Mouse (Mus musculus) retina, embryonic 14.5 days (tissue): ENCODE results near the gene Gramd4.
A peak's percentile ranks its signal among the peaks of the same experiment; 100 is the strongest.
"Not testable (repeated sequence)": the region's sequence is repeated elsewhere in the genome, so short reads cannot be mapped to it uniquely, and the experiment has no call there.

Source experiments
- DNase-seq: peaks from one replicate; pipeline ENCODE4 v3.0.0-alpha.2; 2015; ENCODE audit warnings: low spot score

Gramd4 gene

DNA sequence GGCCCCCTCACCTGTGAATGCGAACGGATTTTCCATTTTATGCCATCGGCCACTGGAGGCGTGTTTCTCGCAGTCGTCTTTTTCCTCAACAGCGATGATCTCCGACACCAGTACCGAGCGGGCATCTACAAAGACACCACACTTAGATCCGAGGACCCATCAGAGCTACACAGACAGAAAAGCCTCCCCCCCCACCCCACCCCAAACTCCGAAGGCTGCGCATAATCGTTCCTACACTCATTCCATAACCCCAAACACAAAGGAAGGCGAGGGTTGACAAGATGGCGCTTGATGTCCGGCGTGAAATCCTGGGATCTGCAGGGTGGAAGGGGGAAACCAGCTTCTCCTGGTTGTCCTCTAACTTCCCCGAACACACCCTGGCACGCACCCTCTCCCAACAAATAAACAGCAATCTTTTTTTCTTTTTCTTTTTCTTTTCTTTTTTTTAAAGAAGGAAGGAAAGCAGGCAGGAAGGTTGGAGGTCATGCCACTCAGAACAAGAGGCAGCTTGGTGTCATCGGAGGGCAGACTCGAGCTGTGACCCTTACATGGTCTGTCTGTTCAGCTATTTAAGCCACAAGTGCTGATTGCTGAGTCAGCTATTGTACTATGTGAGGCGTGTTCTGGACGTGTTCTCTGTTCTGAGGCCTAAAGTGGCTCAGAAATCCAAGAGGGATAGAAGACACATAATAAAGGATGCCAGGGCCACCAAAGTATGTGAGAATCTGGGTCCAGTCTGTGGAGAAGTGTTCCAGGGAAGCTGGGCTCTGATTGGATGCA lies 108.5 kb downstream of the Gramd4 start:
- no peak for DNase-seq

DNA sequence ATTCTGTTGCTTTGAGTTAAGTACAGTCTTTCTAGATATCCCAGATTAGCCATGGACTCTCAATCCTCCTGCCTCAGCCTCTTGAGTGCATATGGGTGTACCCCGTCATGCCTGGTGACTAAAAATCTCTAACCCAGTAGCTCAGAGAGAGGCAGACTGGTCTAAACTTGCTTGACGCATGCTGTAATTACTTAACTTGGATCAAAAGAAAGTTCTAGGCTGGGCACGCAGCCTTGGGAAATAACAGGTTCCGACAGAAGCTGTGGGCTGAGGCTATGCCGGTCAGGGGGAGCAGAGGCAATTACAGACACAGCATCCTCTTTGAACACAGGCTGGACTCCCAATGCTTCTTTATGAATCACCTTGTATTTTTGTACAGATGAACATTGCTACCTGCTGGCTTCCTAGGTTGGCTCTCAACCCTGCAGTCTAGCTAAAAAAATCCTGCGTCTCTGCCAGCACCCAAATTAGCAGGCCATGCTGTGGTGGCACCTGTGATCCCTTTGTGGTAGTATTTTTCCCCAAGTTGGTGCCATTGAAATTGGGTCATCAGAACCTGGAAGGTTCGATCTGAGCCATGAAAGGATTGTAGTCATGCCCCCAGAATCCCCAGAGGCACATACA lies 109.6 kb downstream of the Gramd4 start:
- DNase-seq, result no peak

DNA sequence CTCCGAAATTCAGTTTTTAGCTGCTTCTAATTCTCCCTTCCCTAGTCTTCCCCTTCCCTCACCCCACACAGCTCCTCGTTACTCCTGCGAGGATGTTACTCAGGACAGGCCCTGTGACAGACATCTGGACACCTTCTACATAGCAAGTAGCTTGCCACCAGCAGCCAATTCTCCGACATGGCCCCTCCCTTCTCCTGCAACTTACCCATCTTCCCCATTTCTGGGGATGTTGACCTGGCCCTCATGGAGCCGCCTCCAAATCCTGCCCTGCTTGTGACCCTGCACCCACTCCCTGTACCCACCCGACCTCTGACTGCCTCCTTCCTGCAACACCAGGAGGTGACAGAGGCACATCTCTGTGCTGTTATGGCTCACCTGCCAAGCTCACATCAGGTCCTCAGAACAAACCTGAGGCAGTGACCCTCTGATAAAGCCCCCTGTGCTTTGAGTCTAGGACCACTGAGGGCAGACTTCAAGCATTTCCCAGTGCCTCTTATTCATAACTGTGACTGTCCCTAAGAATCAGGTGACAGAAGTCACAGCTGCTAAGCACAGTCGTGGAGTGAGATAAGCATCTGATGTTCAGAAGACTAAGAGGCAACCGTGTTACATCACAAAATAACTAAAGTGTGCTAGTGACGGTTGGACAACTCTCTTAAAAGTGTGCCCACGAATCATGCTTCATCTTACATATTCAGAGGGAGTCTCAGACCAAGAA lies 110.5 kb downstream of the Gramd4 start:
- no peak for DNase-seq

DNA sequence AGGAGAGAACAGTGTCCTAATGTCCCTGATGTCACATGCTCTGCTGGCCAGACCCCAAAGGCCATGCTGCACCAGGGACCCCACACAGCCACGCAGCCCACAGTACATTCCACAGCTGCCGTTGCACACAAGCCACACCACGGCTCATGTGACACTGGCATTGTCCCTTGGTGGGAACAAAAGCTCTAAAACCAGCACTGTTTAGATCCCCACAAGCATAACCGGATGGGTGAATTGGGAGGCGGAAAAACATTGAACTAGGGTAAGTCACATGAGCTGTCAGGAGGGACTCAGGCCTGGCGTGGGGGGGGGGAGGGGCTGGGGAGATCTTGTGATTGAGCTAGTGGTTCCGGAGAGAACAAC lies 111.0 kb downstream of the Gramd4 start:
- DNase-seq, result peak; percentile 35

DNA sequence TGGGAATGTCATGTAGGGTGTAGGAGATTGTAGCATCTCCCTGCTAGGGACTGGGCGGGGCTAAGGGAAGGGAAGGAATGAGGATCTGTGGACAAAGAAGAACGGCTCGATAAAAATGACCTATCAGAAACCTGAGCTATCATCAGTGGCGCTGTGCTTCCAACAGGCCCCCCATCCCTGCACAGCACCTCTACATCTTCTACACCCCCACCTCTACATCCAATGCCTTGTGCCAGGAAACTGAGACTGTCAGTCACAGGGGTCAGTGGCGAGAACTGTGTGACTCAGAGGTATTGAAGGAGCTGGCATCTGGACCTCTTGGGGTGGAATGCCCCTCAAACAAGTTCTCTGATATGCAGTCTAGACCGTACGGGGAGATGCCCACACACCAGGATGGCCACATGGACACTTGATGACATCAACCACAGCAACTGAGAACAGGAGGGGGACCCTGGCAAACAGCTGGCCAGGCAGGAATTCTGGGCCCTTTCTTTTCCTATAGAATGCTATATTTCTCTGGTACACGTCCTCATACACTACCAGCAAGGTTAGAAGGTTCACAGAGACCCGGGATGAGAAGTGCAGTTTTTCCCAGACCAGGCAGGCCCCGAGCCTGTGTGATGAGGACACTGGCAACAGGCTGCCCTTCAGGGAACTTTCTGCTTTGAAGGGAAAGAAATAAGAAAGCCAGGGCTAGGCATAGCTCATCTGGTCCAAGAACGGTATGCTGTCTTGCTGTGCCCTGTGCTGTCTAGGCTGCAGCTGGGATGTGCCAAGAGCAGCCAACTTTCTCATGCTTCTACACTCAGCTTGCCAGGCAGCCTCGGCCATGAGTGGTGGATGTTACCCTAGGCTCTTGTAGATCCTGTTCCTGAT lies 111.7 kb downstream of the Gramd4 start:
- no peak for DNase-seq

DNA sequence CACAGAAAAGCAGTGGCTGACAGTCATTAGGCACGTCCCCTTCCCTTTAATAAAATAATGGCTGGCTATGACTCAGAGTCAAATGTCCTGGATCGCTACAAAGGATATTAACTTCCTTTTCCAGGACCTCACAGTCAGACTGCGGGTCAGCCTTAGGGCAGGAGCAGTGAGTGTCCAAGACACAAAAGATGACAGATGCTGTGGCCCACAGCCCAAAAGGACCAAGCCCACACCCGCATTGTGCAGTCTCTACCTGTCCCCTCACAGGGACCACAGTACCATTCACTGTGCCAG lies 112.3 kb downstream of the Gramd4 start:
- no peak for DNase-seq

DNA sequence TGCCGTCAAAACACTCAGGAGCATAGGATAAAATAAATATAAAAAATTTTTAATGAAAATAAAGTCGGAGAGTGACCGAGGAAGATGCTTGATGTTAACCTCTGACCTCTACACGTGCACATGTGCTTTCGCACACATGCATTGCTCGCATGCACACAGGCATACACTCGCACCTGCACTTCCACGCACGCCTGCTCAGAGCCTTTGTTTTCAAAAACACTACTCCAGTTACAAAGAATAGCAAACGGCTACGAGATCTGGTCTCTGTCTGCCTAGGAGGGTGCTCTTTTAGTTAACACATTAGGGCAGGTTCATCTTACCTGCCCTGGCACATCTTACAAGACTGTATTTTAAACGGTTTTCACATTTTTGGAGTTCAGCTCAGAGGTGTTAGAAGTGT lies 113.8 kb downstream of the Gramd4 start:
- DNase-seq, result no peak

DNA sequence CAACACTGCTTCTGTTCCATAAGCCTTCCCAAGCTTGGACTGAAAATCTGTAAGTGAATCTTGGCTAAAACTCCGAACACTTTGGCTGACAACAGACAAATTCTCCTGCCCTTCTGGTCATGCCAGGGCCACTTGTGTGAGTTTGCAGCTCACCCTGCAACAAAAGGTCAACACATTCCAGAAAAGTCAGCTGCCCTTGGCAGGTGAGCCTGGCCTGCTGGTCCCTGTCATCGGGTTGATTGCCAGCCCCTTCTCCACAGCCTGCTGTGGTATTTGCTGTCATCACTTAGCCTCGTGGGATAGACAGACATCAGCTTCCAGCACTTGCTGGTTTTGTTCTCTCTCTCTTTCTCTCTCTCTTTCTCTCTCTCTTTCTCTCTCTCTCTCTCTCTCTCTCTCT lies 114.6 kb downstream of the Gramd4 start:
- DNase-seq, result no peak

DNA sequence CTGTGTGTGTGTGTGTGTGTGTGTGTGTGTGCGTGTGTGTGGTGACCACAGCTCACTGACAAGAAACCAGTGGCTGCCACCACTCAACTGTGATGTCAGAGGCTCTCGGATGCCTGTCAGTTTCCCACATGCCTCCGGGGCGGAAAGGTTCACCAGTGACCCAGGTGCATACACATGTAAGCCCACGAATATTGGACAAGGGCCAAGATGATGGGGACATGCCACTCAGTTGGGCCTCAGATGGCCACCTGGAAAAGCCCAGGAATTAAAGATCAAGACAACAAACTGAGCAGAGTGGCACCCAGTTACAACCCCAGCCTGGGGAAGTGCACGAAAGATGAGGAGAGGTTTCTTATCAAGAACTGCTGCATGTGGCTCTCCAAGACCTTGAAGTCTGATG lies 115.0 kb downstream of the Gramd4 start:
- no peak for DNase-seq

DNA sequence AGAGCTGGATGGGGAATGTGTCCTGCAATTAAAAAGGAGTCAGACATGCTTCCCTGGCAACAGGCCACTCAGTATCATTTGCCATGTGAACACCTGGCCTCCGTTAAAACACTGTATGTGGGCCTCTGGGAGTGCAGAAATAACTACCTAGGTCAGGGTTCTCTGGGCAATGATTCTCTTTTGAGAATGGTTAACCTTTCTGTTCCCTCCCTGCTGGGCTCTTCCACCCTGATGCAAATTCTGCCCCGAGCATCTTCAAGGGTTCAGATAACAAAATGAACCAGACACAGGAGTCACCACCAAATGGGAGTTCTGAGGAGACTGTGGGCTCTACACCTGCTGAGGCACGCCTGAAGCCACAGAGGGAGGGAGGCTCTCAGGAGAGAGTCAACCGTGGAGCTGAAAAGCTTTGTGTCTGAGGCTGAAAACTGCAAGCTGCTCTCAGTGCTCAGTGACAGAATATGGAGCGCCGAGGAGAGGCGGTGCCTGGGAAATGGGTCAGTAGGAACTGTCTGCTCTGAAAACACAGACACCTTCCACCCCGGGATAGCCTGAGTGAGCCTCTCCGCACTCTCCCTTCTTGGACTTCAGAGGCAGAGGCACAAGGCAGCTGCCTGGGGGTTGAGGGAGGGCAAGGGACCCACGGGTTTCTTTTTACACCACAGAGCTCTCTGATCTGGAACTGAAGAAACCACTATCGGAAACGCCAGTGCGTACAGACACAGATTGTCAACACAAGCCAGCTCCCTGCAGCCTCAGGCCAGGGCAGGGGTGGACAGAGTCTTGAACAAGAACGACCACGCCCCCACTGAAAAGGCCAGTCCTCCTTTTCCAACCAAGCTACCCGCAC lies 115.9 kb downstream of the Gramd4 start:
- DNase-seq, result no peak

DNA sequence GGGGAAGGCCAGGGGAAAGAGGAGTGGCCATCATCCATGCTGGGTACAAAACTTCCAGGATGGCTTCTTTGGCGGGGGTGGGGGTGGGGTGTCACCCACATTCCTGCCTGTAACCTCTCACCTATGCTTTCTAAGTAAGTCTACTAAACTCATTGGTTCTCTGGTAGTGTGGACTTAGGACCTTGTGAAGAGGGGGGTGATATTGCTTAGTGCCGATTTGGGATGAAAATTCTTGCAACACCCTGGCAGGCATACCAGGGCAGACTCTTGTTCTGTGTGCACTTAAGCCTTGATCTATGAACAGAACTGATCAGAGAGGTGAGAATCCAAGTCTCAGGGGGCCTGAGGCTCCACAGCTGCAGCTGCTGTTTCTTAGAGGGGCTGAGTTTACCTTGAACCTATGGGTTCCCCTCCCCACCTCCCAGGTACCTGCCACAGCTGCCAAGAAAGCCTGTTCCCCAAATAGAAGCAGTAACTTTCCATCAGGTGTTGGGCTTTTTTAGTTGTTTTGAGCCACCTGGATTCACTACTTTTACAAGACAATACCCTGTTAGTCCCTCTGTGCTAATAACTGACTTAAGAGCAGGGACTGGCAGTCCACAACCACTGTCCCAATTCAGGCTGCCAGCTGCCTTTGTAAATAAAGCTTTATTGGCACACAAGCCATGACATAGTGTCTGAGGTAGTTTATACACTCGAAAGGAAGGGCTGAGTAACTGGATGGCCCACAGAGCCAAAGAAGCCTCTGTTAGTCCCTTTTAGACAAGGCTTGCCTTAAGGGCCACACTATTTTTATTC lies 118.0 kb downstream of the Gramd4 start:
- DNase-seq, result no peak

DNA sequence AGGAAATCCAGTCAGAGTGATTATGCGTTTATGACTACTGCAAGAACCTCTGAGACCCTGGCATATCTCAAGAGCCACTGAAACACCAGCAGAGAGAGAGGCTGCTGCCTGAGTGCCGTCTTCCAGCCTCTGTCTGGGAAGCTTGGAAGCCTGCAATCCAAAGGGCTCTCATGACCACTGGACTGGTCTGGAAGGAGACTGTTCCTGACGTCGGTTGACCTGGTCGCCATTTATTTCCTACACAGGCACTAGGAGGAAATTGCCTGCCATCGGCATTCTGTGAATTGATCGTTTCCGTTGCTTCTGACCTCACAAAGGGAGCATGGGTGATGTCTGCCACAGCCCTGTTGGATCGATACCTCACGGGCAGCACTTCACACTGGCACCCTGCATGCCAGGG lies 118.7 kb downstream of the Gramd4 start:
- no peak for DNase-seq

DNA sequence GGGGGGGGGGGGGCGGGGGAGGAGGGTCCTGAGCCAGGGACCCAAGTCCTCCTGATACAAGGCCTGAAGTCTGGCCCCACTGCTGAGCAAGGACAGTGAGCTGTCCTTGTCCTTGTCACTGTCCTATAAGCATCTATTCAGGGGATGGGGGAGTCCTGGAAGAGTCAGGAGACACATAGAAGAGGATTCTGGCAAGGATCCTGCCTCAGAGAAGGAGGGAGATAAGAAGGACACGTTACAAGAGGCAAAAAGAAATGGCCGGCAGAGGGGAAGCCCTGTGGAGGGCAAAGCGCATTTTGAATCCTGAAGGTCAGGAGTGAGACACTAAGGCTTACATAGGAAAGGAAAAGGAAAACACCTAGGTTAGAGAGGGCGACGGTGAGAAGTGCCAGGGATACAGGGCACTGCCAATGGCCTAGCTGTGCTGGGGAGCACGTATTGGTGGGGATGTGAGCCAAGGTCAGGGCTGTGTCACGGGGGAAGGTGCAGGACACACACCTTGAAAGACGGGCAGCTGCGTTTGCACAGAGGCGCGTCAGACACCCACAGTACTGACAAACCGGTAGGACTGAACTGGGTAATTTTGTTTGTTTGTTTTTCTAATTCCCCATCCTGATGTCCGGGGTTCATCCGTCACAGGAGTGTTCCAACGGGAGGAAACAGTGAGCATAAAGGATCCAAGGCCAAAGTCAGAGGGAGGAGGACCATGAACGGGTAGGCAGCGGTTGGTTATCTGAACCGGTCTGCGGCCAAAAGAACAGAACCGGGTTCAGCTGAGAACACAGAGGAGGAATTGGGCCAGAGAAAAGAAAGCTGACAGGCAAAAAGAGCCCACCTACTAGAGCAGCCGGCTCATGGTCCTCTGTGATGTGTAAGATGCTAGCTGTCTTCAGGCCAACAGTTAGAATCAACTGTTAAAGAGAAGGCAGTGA lies 119.5 kb downstream of the Gramd4 start:
- no peak for DNase-seq

DNA sequence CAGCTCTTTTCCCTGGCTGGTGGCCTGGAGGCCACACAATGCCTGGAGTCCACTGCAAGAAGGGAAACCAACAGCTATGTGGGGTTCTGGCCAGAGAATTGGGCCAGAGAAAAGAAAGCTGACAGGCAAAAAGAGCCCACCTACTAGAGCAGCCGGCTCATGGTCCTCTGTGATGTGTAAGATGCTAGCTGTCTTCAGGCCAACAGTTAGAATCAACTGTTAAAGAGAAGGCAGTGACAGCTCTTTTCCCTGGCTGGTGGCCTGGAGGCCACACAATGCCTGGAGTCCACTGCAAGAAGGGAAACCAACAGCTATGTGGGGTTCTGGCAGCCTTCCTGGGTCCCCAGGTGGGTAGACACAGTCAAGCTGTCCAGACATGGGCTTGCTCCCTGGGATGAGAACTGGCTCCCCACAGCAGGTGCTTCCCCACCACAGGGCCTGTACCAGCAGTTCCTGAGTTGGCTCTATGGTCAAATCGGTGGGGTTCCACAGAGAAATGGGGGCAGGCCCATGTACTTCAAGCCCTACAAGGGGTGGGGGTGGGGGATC lies 120.3 kb downstream of the Gramd4 start:
- DNase-seq, result not testable (repeated sequence)

DNA sequence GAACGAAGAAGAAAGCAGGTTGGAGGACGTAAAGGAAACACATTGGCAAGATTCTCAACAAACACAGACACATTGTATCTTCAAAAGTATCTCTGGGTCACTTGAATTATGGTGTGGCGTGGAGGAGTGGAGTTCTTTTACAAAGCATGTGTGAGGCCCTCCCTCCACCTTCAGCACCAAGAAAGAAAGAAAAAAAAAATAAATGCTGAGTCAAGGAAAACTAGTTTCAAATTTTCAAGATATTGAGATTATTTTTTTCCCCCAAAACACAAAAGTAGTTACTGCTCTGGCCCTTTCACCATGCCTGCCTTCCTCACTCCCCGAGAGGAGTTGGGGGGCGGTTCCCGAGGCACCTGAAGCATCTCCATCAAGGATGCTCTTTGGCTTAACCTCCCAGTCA lies 121.1 kb downstream of the Gramd4 start:
- no peak for DNase-seq

DNA sequence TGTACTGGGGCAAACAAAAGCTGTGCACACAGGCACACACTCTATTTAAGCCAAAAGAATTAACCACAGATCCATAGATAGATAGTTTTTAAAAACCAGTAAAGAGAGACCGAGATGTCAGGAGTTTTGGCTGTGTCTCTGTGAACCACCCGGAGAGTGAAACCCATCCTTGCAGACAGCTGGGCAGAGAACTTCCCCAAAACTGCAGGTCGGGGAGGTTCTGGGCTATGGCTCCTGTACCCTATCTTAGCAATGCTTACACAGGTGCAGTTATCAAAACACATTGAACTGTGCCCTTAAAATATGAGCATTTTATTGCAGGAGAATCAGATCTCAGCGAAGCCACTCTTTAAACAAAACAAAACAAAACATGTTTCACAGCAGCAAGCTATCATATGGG lies 122.9 kb downstream of the Gramd4 start:
- no peak for DNase-seq

DNA sequence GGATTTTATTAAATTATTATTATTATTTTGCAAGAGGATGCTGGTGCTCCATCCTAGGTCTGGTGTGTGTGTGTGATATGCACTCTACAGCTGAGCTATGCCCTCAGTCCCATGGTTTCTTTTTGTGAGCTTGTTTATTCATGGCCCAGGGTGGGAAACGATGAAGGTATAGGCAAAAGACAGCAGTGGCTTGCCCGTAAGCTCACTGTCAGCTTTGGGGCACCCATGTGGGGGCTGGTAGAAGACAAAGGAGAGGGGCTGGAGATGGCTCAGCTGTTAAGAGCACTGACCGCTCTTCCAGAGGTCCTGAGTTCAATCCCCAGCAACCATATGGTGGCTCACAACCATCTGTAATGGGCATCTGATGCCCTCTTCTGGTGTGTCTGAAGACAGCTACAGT lies 123.8 kb downstream of the Gramd4 start:
- not testable (repeated sequence) for DNase-seq

DNA sequence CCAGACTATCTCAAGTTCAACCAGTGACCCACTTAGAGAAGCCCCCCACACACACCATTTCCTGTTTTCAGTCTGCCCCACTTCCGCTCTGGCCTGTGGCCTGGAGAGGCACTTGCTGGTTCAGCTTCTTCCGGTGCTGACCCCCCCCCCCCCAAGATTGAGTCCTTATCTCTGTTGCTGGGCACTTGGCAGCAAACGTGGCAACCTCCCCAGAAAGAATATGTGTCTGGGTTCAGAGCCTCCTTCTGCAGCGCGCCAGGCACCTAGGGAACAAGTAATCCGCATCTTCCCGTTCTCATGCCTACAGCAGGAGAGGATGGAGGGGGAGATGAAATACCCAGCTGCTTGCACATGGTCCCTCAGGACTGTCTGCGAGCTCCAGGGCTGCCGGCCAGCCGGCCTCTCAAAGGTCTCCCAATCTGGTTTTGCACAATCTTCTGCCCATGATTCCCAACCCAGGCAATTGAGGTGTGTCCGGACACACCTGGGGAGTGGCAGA lies 124.5 kb downstream of the Gramd4 start:
- no peak for DNase-seq

DNA sequence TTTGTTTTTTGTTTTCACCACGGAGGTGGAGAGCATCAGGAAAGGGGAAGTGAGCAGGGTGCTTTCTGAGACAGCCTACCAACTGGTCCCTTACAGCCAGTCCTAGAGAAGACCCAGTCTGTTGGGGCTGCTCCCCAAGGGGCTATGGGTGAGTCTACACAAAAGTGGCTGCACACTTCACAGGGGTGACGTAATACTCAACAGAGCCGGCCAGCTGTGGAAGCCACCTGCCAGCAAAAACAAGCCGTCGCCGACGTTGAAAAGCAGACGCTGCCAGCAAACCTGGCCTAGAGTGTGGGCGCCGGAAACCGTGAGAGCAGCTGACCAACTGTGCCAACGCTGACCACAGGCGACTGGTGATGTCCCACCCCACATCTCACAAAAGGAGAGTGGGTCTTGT lies 125.2 kb downstream of the Gramd4 start:
- no peak for DNase-seq
